Mouse (Mus musculus) monocyte, adult 5-6 weeks (primary cell): ENCODE measurements around the gene Rps6kc1. TPM values are rescaled to one million over a fixed set of nuclear protein-coding genes. Genes with fewer than 3 reads are reported as not detected.

ENCODE experiments used
- ATAC-seq: fragments of 153-309, 156-312 bp; replicated peaks from 2 replicates; pipeline ENCODE4 v1.8.0; 2017; ENCODE audit warnings: mild to moderate bottlenecking; ENCODE audit not compliant: low TSS enrichment, insufficient number of reproducible peaks, severe bottlenecking, poor library complexity, low FRiP score
- total RNA-seq: library from RNA; stranded (forward); fragments of 200-1000, 200-491, 200-594 nt; gene quantifications from 3 replicates; pipeline ENCODE4 v1.2.3, GENCODE M21; 2017

Gene Rps6kc1
- total RNA-seq, 1 experiment from 2014 or later: 17.6 TPM

GRCm38 (mm10) chr1:190724591-190725380 is 186.8 kb downstream of the Rps6kc1 start:
- no peak for ATAC-seq

GRCm38 (mm10) chr1:190723926-190724430 is 187.6 kb downstream of the Rps6kc1 start:
- no peak for ATAC-seq

GRCm38 (mm10) chr1:190713848-190714247 is 197.7 kb downstream of the Rps6kc1 start:
- ATAC-seq: no peak

- ATAC-seq: no peak
These were observed 214.0 kb downstream of the Rps6kc1 start for GRCm38 (mm10) chr1:190697576-190697975.

- no peak for ATAC-seq
These were observed 216.0 kb downstream of the Rps6kc1 start for GRCm38 (mm10) chr1:190695589-190695988.

GRCm38 (mm10) chr1:190690528-190691262 is 220.9 kb downstream of the Rps6kc1 start:
- ATAC-seq: no peak

GRCm38 (mm10) chr1:190683060-190683459 is 228.5 kb downstream of the Rps6kc1 start:
- no peak for ATAC-seq

- no peak for ATAC-seq
These were observed 229.3 kb downstream of the Rps6kc1 start for GRCm38 (mm10) chr1:190682021-190682926.

GRCm38 (mm10) chr1:190675455-190675854 is 236.1 kb downstream of the Rps6kc1 start:
- ATAC-seq: no peak

- ATAC-seq: no peak
These were observed 242.5 kb downstream of the Rps6kc1 start for GRCm38 (mm10) chr1:190669099-190669498.

- ATAC-seq: no peak
These were observed 243.7 kb downstream of the Rps6kc1 start for GRCm38 (mm10) chr1:190667821-190668220.

- no peak for ATAC-seq
These were observed 244.2 kb downstream of the Rps6kc1 start for GRCm38 (mm10) chr1:190667326-190667725.

- no peak for ATAC-seq
These were observed 246.1 kb downstream of the Rps6kc1 start for GRCm38 (mm10) chr1:190665490-190665875.

- ATAC-seq: no peak
These were observed 246.6 kb downstream of the Rps6kc1 start for GRCm38 (mm10) chr1:190664767-190665489.

- ATAC-seq: no peak
These were observed 247.6 kb downstream of the Rps6kc1 start for GRCm38 (mm10) chr1:190663996-190664395.

- ATAC-seq: no peak
These were observed 248.8 kb downstream of the Rps6kc1 start for GRCm38 (mm10) chr1:190662736-190663135.

- ATAC-seq: no peak
These were observed 249.8 kb downstream of the Rps6kc1 start for GRCm38 (mm10) chr1:190661764-190662163.

- ATAC-seq: no peak
These were observed 250.3 kb downstream of the Rps6kc1 start for GRCm38 (mm10) chr1:190661249-190661648.
